Mouse (Mus musculus) common myeloid progenitor, adult 5-6 weeks (primary cell): ENCODE measurements around the gene Pawr. TPM values are rescaled to one million over a fixed set of nuclear protein-coding genes. Genes with fewer than 3 reads are reported as not detected.

Experiments
- ATAC-seq: replicated peaks from 2 replicates; pipeline ENCODE4 v1.8.0; 2016; ENCODE audit warnings: low read depth, mild to moderate bottlenecking, moderate TSS enrichment, inconsistent platforms; ENCODE audit not compliant: poor library complexity, severe bottlenecking
- total RNA-seq: library from RNA; stranded (forward); fragments of 200-1000, 187-1606 nt; gene quantifications from 2 replicates; pipeline ENCODE4 v1.2.3, GENCODE M21; 2017

Gene Pawr
- total RNA-seq, result 0.34 TPM in 1 of 2 replicates, not detected in the other

DNA sequence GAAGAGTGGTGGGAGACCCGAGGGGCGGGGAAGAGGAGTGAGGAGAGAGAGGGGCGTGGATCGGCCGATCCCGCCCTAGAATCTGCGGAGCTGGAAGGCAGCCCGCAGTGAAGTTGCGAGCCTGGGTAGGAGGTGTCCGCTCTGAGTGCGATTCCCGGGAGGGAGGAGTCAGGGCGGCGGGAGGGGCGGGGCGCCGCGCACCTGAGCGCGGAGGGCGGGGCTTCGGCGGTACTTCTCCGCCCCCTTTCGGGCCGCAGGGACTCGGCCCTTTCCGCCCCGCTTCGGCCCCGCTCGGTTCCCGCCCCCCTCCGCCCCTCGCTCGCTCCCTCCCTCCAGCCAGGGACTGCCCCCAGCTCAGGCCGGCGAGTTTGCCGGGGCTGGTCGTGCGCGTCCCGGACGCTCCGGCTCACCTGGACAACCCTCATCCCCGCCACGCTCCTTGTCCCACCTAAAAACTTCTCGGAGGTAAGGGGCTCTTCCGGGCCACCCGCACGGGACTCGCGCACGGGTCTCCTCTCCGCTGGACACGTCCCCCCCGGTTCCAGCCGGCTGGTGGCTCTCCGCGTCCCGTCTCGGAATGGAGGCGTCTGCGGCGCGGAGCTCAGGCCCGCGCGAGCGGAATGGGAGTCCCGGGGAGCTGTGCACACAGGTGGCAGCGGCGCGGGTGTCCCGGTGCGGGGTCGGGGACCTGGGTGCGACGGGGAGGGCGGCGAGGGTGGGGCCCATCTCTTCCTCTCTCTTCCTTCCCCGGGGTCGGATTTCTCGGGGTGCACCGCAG, at the start of gene Pawr:
TSS of gene Pawr (plus strand) at position 338 of the 778 bp plus-strand sequence.
- peak; percentile 43 for ATAC-seq

DNA sequence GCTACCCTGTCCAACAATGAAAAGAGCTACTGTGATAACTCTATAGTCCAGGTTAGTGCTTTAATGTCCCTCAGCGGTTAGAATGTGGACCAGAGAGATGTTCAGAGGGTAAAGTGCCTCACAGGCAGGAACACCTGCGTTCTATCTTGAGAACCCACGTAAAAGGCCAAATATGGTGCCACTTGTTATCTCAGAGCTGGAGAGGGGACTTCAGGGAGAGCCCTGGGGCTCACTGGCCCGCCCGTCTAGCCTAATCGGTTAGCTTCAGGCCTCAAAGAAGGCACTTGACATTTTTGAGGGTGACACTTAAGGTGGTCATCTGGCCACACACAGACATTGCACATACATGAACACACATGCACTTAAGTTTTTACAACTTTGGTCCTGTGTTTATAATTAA, 49.6 kb upstream of the Pawr start:
- no peak for ATAC-seq

DNA sequence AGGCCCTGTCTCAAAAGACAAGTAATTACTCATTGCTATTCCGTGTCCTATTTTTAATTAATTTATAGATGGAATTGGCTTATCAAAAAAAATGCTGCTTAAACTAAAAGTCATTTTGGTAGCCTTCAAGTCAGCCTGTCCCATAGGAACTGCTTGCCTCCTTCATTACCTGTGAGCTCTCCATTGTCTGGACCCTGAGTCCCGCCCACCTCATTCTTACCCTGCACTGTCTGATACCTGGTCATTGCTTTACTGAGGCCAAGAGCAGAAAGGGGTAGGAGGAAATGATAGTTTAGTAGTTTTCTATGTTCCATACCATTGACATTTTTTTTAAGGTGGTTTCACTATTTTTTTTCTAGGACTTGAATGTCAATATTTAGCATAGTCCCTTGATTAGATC, 48.5 kb upstream of the Pawr start:
- no peak for ATAC-seq

DNA sequence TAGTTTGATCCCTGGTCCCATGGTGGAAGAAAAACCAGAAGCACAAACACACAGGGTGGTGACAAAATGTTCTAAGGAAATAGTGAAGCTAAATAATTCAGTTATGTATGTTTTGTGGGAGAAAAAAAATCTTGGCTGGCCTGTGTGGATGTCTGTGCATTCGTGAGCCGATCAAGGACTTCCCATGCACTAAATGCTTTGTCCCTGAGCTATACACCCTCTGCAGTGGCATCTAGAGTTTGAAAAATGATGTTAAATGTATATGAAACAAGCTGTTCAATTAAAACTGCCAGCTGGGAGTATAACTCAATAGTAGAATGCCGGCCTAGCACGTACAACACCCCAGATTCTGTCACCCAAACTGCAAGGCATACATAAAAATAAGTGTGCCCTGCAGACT, 48.1 kb upstream of the Pawr start:
- ATAC-seq, result no peak

DNA sequence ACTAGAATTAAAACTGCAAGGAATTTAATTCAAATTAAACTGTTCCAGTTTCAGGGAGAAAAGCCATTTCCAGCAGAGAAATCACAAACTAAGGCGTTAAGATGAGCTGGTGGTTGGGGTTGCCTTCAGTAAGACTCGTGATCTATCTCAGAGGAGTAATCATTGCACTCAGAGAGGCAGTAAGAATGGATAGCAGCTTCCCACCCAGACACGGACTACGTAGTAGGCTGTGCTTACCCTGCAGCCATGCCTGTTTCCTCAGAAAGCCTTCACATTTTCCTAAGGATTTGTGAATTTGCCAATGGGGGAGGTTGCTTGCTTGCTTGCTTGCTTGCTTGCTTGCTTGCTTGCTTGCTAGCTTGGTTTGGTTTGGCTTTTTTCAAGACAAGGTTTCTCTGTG, 47.5 kb upstream of the Pawr start:
- ATAC-seq, result no peak

DNA sequence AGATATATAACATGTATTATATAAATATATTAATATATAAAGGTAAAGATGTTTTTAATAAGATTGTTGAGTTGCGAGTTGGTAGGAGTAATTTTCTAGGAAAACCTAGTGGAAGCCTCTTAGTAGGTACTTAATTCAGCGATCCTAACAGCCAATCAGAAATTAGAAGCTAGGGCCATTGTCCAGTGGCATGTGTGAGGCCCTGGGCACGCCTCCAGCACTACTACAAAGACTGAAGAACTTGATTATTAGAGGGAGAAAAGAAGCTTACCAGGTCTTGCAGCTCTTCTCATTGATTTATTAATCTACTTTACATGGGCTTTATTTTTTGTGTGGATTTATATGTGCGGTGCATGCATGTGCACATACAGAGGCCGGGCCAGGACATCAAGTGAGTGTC, 46.9 kb upstream of the Pawr start:
- ATAC-seq, result no peak

DNA sequence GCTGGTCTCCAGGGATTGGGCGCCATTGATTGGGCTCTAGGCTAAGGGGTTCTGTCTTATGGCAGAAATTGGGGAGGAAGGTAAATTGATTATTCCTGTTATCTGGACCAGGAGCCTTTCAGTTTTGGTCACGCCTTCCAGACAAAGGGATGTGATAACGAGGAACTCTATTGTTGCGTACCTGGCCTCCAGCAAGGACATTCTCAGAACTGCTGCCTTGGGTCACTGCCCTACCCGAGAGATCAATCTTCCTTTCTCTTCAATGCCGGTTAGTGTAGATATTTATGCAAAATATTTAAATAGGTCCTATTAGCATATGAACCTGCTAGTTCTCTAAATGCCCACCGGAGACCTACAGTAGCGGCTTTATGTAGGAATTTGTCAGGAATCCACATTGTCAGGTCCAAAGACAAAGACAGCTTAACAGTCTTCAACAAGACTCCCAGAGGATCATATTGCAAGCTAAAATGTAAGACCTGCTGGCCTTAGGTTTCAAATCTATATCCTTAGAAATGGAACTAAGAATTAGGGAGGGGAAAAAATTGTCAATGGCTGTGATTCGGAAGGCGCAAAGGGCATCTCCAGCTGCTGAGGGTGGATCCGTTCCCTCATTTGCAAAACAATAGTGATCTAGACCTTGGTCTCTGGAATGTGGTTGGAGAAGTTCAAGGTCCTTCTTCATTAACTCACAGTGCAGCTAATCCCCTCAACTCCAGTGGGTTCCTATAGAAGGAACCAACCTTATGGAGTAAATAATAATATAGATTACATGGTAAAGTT, 45.1 kb upstream of the Pawr start:
- no peak for ATAC-seq

DNA sequence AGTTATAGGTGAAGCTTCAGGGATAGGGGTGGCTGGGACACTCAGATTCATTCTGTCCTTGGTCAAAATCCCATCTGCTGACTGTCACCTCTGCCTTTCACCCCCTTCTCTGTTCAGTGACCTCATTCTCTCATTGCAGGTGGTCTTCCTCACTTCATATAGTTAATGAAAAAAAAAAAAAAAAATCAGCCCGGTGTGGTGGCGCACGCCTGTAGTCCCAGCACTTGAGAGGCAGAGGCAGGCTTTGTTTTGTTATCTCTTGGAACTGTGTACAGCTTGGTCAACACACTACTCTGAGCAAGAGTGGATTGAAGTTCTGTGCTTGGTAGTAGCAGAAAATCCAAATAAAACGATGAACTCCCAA, 44.5 kb upstream of the Pawr start:
- no peak for ATAC-seq

DNA sequence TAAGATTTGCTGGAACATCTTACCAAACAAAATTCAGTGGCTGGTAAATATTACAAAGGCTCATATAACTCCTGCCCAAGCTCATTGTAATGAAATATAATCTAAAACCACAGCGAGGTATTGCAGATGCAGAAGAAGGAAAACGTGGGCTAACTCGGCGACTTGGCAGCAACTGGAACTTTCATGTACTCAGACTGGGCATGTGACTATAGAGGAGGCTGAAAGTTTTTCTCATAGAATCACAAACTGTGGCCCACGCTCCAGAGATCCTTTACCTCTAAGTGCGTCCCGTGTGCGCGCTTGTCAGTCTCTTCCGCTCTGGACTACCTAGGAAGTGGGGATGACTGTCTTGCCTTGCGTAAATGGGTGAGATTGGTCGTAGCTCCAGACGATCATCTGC, 41.9 kb upstream of the Pawr start:
- no peak for ATAC-seq

DNA sequence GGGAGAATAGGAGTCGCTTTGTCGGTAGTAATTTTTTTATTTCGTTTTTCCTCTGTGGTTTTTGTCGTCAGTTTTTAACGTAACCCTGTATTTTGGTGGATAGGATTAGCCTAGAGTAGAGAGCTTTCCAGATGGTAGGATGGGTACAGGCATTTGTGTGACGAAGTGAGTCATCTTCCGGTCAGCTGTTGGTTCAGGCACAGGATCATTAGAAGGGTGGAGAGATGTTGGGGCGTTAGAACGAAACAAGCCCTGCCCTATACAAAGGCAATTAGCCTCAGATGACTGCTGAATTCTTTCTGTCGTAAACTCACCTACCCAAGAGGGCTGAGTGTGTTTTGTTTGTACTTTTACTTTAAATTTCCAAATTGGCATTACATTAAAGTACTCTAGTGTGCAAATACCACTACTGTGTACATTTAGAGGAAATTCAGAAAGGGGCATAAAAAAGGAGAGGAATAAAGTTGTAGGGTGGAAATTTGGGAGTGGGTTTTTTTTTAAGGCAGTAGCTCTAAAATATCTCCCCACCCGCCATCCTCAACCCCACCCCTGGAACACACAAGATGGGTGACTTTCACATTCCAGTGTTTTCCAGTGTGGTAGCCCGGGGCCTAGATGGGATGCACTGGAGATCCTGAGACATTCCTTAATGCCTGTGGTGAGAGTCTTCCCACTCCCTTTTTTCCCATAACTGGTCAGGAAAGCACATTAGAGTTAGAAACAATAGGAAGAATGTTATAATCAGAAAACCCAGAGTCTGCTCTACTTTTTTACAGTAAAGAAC, 40.0 kb upstream of the Pawr start:
- ATAC-seq, result no peak

DNA sequence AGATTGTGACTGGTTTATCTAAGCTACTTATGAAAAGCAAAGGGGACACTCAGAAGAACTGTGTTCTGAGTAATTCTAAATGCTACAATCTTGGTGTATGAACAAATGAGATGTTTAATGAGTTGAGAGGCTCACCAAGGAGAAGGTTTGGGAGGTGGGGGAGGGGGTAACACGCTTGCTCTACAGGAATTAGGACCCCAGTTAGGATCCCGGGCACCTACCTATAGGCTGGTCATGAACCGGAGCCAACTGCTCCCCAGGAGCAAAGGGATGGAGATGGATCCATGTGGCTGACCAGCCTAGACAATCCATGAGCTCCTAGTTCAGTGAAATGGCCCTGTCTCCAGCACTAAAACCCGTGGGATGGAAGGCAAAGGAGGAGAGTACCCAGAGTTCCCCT, 39.3 kb upstream of the Pawr start:
- no peak for ATAC-seq

DNA sequence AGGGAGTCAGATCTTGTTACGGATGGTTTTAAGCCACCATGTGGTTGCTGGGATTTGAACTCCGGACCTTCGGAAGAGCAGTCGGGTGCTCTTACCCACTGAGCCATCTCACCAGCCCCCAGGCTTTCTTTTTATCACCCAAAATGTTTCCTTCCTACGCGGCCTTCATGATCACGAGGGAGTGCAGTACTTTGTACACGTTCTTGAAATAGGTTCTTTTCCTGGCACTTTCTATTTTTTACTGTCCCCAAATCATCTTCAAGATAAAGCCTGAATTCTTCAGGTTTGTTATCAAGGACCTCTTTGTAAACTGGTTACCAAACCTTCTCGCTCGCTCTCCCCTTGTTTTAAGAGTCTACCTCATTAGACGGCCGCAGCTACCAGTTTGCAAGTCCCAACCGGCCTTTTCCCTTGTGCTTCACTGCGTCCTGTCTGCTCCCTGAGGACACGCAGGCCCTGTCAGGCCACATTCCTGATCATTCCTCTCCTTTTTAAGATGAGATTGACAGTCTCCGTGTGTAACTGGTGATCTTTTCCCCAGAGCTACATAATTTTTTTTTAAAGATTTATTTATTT, 38.2 kb upstream of the Pawr start:
- ATAC-seq, result no peak

DNA sequence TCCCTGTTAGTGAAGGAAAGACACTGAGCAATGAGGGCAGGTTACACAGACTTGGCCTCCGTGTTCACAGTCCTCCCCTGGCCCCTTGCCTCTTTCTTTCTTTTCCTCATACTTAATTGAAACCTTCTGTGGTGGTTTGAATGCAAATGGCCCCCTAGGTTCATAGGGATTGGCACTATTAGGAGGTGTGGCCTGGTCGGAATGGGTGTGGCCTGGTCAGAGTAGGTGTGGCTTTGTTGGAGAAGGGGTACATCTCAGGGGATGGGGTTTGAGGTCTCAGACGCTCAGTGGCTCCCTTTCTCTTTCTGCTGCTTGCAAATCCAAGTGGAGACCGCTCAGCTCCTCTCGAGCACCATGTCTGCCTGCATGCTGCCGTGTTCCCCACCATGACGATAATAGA, 37.2 kb upstream of the Pawr start:
- ATAC-seq, result no peak

DNA sequence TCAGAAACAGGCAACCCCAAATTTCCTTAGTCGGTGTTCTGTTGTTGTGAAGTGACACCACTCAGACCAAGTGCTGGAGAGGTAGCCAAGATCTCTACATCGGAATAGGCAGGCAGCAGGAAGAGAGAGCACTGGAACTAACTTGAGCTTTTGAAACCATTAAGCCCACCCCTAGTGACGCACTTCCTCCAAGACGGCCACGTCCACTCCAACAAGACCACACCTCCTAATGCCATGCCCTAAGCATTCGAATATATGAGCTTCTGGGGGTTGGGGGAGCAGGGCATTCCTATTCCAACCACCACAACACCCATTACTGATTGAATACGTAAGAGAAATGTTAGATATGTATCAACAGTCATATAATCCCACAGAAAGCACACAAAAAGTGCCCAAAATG, 35.5 kb upstream of the Pawr start:
- no peak for ATAC-seq

DNA sequence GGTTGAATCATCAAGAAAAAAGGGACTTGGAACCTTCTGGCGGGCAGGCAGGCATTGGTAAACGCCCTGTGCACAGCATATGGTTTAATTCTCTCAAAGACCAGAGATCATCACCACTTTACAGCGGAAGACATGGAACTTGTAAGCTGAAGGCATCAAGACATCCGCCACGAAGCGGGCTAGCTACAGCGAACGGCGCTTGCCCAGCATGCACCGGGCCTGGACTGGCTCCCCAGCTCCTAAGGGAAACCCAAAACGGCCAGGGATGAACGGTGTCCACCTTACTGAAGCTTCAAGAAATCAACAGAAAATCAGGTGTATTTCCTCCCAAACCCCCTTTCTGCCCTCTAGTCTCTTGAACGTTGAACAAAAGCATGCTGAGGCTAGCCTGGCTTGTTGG, 33.7 kb upstream of the Pawr start:
- ATAC-seq, result no peak

DNA sequence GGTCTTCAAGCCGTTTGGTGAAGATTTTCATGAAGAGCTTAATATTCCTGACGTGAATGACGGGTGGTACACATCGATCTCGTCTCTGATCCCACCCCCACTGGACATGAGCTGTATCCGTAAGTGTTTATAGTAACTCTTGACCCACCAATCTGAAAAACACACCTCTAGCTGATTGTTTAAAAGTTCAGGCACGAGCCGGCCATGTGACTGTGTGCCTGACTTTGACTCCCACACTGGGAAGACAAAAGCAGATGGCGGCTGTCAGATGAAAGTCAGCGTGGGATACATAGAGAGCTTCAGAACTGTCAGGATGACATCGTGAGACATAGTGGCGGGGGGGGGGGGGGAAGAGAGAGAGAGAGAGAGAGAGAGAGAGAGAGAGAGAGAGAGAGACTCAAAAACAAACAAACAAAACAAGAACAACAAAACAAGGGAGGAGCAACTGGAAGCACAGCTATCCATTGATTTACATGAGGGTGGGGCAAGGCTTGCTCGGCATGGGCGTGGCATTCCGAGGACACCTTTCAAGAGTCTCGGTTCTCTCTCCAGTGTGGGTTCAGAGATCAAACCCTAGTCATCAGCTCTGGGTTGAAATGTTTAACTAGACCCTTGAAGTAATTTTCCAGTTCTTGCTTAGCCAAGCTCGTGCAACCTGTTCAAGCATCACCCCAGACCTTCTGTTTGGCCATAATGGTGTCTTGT, 32.9 kb upstream of the Pawr start:
- no peak for ATAC-seq

DNA sequence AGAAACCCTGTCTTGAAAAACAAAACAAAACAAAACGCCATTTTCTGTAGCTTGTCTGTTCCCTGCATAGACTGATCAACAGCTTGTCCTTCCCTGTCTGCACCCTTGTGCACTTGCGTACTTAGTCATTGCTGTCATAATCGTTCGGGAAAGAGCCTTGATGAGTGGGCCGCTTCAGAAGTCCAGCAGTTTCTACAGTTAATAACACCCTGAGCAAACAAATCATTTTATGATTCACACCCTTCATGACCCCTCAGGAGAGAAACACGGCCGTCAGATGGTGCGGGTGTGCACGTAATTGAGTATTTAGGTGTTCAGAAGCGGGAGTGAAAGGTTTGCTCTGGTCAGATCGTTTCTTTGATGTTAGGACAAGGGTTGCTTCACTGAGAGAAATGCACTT, 32.1 kb upstream of the Pawr start:
- no peak for ATAC-seq

DNA sequence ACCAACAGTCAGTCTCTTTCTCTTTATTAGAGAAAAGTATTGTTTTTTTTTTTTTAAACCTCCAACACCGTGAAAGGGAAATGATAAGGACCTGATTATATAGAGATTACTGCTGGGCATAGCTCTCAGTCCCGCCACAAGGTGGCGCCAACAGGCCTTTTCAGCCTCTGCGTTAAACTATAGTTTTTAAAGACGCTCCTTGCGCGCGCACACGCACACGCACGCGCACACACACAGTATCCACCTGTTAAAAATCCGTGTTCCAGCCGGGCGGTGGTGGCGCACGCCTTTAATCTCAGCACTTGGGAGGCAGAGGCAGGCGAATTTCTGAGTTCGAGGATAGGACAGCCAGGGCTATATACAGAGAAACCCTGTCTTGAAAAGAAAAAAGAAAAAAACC, 31.1 kb upstream of the Pawr start:
- peak; percentile 98 for ATAC-seq

DNA sequence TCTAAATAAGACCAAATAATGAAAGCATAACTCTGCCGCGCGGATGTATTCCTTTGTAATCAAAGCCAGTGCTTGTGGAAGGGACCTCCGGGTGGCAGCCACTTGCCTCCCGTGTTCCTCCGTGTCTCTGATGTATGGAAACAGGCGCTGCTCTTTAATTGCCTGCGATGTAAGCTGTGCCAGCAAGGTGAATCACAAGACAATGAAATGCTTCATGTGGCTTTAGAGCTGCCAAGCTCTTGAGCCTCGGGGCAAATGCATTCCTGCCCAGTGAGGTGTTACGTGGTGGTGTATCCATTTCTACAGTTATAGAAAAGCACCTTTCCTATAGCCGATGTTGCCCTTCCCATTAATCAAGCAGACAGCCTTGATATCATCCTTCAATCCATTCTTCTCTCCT, 24.1 kb upstream of the Pawr start:
- no peak for ATAC-seq

DNA sequence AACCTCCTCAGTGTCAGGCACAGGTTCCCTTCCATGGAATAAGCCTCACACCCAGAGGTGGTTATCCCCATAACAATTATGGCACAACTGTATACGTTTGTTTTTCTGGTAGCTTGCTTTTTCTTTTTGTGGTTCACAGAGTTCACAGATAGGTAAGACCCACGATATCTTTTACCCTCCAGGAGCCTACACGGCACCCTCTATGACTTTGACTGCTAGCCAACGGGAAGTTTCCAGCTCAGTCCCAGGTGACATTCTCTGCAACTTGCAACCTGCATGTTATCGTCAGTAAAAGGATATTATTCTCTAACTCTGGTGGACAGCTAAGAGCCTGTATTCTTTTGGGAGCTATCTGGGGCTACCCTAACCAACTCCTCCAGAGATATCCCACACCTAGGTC, 21.7 kb upstream of the Pawr start:
- no peak for ATAC-seq
